Mouse (Mus musculus): ENCODE measurements around the gene Inpp5k. TPM values are rescaled to one million over a fixed set of nuclear protein-coding genes. Genes with fewer than 3 reads are reported as not detected.

Gene Inpp5k
- total and polyA plus RNA-seq, 3 experiments = 31.2 to 41.9 (median 35.6) TPM

GRCm38 (mm10) chr11:75620136-75620780, 10.5 kb upstream of the Inpp5k start:
- Histone ChIP-seq H3K4me2 (ENCODE audit: insufficient read depth, low read depth, poor library complexity, severe bottlenecking) (no peak overlapping the region), H3K4me3 (replicated peaks in 1 of 3; ENCODE audit: low read depth in 2 of 3, low read length in 2 of 3, poor library complexity in 1 of 3) (no peak overlapping the region), H3K79me2 (replicated peaks; ENCODE audit: control insufficient read depth, extremely low read depth, insufficient read depth, poor library complexity, severe bottlenecking) (no peaks in the 10 kb centered on the region), H3K9ac (ENCODE audit: insufficient read depth, low read depth) (no peak overlapping the region), H3K27ac (ENCODE audit: insufficient read depth, low read depth) (no peak overlapping the region), H3K9me3 (replicated peaks; ENCODE audit: low read length) (no peaks in the 10 kb centered on the region), H3K4me1 (ENCODE audit: control insufficient read depth in 1 of 2, insufficient read depth in 2 of 2) (peaks cover 11 to 43% of the 10 kb centered on the region in 2 experiments), H3K27me3 (replicated peaks) (no peaks in the 10 kb centered on the region), H3K36me3 (replicated peaks in 1 of 2; ENCODE audit: control insufficient read depth in 1 of 2, insufficient read depth in 1 of 2, low read length in 1 of 2) (peaks cover 40 to 68% of the 10 kb centered on the region in 2 experiments)
- TF ChIP-seq NRF1 (IDR thresholded peaks at IDR 0.05; ENCODE audit: low read depth, low read length) = no peak
- no peak for TF ChIP-seq IRF4 (IDR thresholded peaks at IDR 0.05; ENCODE audit: low read depth, low read length)
- TF ChIP-seq ELF1 (IDR thresholded peaks at IDR 0.05; ENCODE audit: low read depth, low read length) = no peak
- TF ChIP-seq RAD21 (IDR thresholded peaks at IDR 0.05; ENCODE audit: low read depth, low read length) = no peak
- no peak for TF ChIP-seq MAZ (IDR thresholded peaks at IDR 0.05; ENCODE audit: low read depth, low read length)
- TF ChIP-seq ZNF384 (IDR thresholded peaks at IDR 0.05; ENCODE audit: low read depth, low read length) = no peak
- dilution Hi-C loops (cut with MboI; ENCODE audit: extremely low pct_ligation_motif_present, extremely low pct_unique_long_range_greater_than_20kb, low sequenced_read_pairs) (no loop called here), in situ Hi-C loops (cut with MboI; ENCODE audit: low pct_ligation_motif_present, low pct_unique_long_range_greater_than_20kb, low sequenced_read_pairs) (no loop called here)
- no peak for DNase-seq (ENCODE audit: extremely low read depth)

GRCm38 (mm10) chr11:75621426-75621825, 9.4 kb upstream of the Inpp5k start:
- no peak for DNase-seq (ENCODE audit: extremely low read depth)
- peaks cover 11 to 46% of the 10 kb centered on the region in 2 experiments for H3K4me1 ChIP-seq (ENCODE audit: control insufficient read depth in 1 of 2, insufficient read depth in 2 of 2)
- peaks cover 46 to 71% of the 10 kb centered on the region in 2 experiments for H3K36me3 ChIP-seq (replicated peaks in 1 of 2; ENCODE audit: control insufficient read depth in 1 of 2, insufficient read depth in 1 of 2, low read length in 1 of 2)
- H3K27me3 ChIP-seq (replicated peaks) = no peaks in the 10 kb centered on the region
- no peak for TF ChIP-seq NELFE (IDR thresholded peaks at IDR 0.05; ENCODE audit: low read depth, low read length)
- no peak for TF ChIP-seq UBTF (IDR thresholded peaks at IDR 0.05; ENCODE audit: low read depth, low read length)
- no peak for TF ChIP-seq SIN3A (IDR thresholded peaks at IDR 0.05; ENCODE audit: low read length)
- TF ChIP-seq IRF4 (IDR thresholded peaks at IDR 0.05; ENCODE audit: low read depth, low read length) = no peak
- no peak for TF ChIP-seq MAZ (IDR thresholded peaks at IDR 0.05; ENCODE audit: low read depth, low read length)
- no peak for TF ChIP-seq MAFK (IDR thresholded peaks at IDR 0.05; ENCODE audit: insufficient replicate concordance, low read length)
- no peak for TF ChIP-seq MEF2A (IDR thresholded peaks at IDR 0.05; ENCODE audit: borderline replicate concordance, low read depth, low read length)
- no peak for TF ChIP-seq TCF12 (IDR thresholded peaks at IDR 0.05; ENCODE audit: low read depth, low read length)
- TF ChIP-seq USF2 (conservative IDR thresholded peaks at IDR 0.05; ENCODE audit: low read depth, low read length) = no peak
- no peak for TF ChIP-seq ZNF384 (IDR thresholded peaks at IDR 0.05; ENCODE audit: low read depth, low read length)
- dilution Hi-C loops (cut with MboI; ENCODE audit: extremely low pct_ligation_motif_present, extremely low pct_unique_long_range_greater_than_20kb, low sequenced_read_pairs) = no loop called here
- H3K4me3 ChIP-seq (replicated peaks in 1 of 3; ENCODE audit: low read depth in 2 of 3, low read length in 2 of 3, poor library complexity in 1 of 3) = no peak overlapping the region
- H3K27ac ChIP-seq (ENCODE audit: insufficient read depth, low read depth) = no peak overlapping the region; the same call in 1 of the 2 replicates
- H3K9ac ChIP-seq (ENCODE audit: insufficient read depth, low read depth) = no peak overlapping the region
- H3K79me2 ChIP-seq (replicated peaks; ENCODE audit: control insufficient read depth, extremely low read depth, insufficient read depth, poor library complexity, severe bottlenecking) = no peaks in the 10 kb centered on the region
- in situ Hi-C loops (cut with MboI; ENCODE audit: low pct_ligation_motif_present, low pct_unique_long_range_greater_than_20kb, low sequenced_read_pairs) = no loop called here
- no peak overlapping the region for H3K4me2 ChIP-seq (ENCODE audit: insufficient read depth, low read depth, poor library complexity, severe bottlenecking)
- H3K9me3 ChIP-seq (replicated peaks; ENCODE audit: low read length) = no peaks in the 10 kb centered on the region

Measured in CH12.LX (cell line).